Mouse (Mus musculus) cerebellum, postnatal 14 days (tissue): ENCODE measurements around the gene Vmn1r107.
"Not testable (repeated sequence)": the region's sequence is repeated elsewhere in the genome, so short reads cannot be mapped to it uniquely, and the experiment has no call there.

Experiments
- DNase-seq, 2 experiments: peaks; one replicate each; pipeline ENCODE4 v3.0.0; 2021; ENCODE audit warnings: mixed read lengths in 2 of 2

Gene Vmn1r107

DNA sequence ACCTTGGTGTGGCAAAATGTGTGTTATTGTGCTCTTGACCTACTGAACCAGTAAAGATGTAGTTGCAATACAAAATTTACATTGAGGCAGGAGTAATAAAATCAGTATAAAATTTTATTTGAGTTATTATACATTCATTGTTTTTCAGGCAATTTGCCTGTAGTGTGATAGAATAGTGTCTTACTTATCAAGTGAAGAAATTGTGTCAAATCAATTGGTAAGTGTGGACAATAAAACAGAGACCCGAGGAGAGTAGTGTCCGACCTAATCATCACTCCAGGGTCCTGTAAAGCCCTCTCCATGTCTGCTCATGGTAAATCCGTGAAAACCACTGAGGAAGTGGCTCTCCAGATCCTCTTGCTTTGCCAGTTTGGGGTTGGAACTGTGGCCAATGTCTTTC is at the start of gene Vmn1r107:
Gene Vmn1r107, plus strand, starts transcription at position 301 of the 400 bp plus-strand sequence.
- DNase-seq = not testable (repeated sequence)

GRCm38 (mm10) chr7:20703116-20703515 is 34.4 kb downstream of the Vmn1r107 start, which contains the start of gene Vmn1r111:
Vmn1r111 (minus strand) TSS chr7:20703216.
- DNase-seq = not testable (repeated sequence)
